Mouse (Mus musculus): ENCODE results near the gene Gm5089. TPM values are rescaled to one million over a fixed set of nuclear protein-coding genes. Genes with fewer than 3 reads are reported as not detected.

Gm5089 gene
- total and polyA plus RNA-seq, 3 experiments, result not detected

GRCm38 (mm10) chr14:122472647-122473046, 21.7 kb upstream of the Gm5089 start:
- TF ChIP-seq KAT2A (conservative IDR thresholded peaks at IDR 0.05; ENCODE audit: low read depth, low read length), result no peak
- TF ChIP-seq MAFK (IDR thresholded peaks at IDR 0.05; ENCODE audit: borderline replicate concordance, low read depth, low read length), result no peak
- TF ChIP-seq RCOR1 (IDR thresholded peaks at IDR 0.05; ENCODE audit: low read depth, low read length), result no peak
- TF ChIP-seq ZKSCAN1 (IDR thresholded peaks at IDR 0.05; ENCODE audit: low read depth, low read length), result no peak
- no peak for TF ChIP-seq SMC3 (IDR thresholded peaks at IDR 0.05; ENCODE audit: low read depth, low read length)
- TF ChIP-seq POLR2AphosphoS5 (IDR thresholded peaks at IDR 0.05; ENCODE audit: borderline replicate concordance, low read depth, low read length), result no peak
- no peak for TF ChIP-seq ZNF384 (IDR thresholded peaks at IDR 0.05; ENCODE audit: low read depth, low read length)
- TF ChIP-seq MEF2A (IDR thresholded peaks at IDR 0.05; ENCODE audit: extremely low read depth, insufficient replicate concordance, low read depth, low read length, poor library complexity, severe bottlenecking), result no peak
- TF ChIP-seq USF2 (IDR thresholded peaks at IDR 0.05; ENCODE audit: borderline replicate concordance in 1 of 2, insufficient read depth in 1 of 2, low read depth in 1 of 2, low read length in 2 of 2), result no peak
- no peak for TF ChIP-seq BHLHE40 (IDR thresholded peaks at IDR 0.05; ENCODE audit: borderline replicate concordance, low read depth, low read length)
- no peak for TF ChIP-seq TBP (IDR thresholded peaks at IDR 0.05; ENCODE audit: low read depth, low read length)
- H3K36me3 ChIP-seq (ENCODE audit: control insufficient read depth in 1 of 2, insufficient read depth in 2 of 2, low read length in 2 of 2), result no peaks in the 10 kb centered on the region
- H3K27me3 ChIP-seq (ENCODE audit: control insufficient read depth in 1 of 2, insufficient read depth in 2 of 2, low read length in 2 of 2), result no peaks in the 10 kb centered on the region
- no peaks in the 10 kb centered on the region for H3K4me1 ChIP-seq (ENCODE audit: control insufficient read depth in 1 of 2, insufficient read depth in 2 of 2, low read length in 2 of 2)
- no peaks in the 10 kb centered on the region for H3K9me3 ChIP-seq (replicated peaks; ENCODE audit: insufficient read depth, low read length)
- no peak overlapping the region for H3K9ac ChIP-seq (ENCODE audit: control insufficient read depth, low read depth, low read length, poor library complexity, severe bottlenecking)
- no peak overlapping the region for H3K4me3 ChIP-seq (ENCODE audit: control insufficient read depth in 1 of 2, insufficient read depth in 1 of 2, low read depth in 2 of 2, low read length in 2 of 2)
- no peaks in the 10 kb centered on the region for H3K79me2 ChIP-seq (ENCODE audit: control insufficient read depth, insufficient read depth, low read length, poor library complexity)
- DNase-seq (ENCODE audit: low read depth, low spot score), result no peak
- no peak overlapping the region for H3K27ac ChIP-seq (ENCODE audit: control insufficient read depth, low read depth, low read length)

- Histone ChIP-seq H3K79me2 (ENCODE audit: control insufficient read depth, insufficient read depth, low read length, poor library complexity) (no peaks in the 10 kb centered on the region), H3K27me3 (ENCODE audit: control insufficient read depth in 1 of 2, insufficient read depth in 2 of 2, low read length in 2 of 2) (no peaks in the 10 kb centered on the region), H3K4me1 (ENCODE audit: control insufficient read depth in 1 of 2, insufficient read depth in 2 of 2, low read length in 2 of 2) (no peaks in the 10 kb centered on the region), H3K27ac (ENCODE audit: control insufficient read depth, low read depth, low read length) (no peak overlapping the region), H3K9me3 (replicated peaks; ENCODE audit: insufficient read depth, low read length) (no peaks in the 10 kb centered on the region), H3K9ac (ENCODE audit: control insufficient read depth, low read depth, low read length, poor library complexity, severe bottlenecking) (no peak overlapping the region), H3K36me3 (ENCODE audit: control insufficient read depth in 1 of 2, insufficient read depth in 2 of 2, low read length in 2 of 2) (no peaks in the 10 kb centered on the region), H3K4me3 (ENCODE audit: control insufficient read depth in 1 of 2, insufficient read depth in 1 of 2, low read depth in 2 of 2, low read length in 2 of 2) (no peak overlapping the region)
- TF ChIP-seq POLR2AphosphoS2 (IDR thresholded peaks at IDR 0.05; ENCODE audit: low read length), result no peak
- no peak for TF ChIP-seq ELF1 (IDR thresholded peaks at IDR 0.05; ENCODE audit: low read depth, low read length)
- TF ChIP-seq KAT2A (conservative IDR thresholded peaks at IDR 0.05; ENCODE audit: low read depth, low read length), result no peak
- TF ChIP-seq BHLHE40 (IDR thresholded peaks at IDR 0.05; ENCODE audit: borderline replicate concordance, low read depth, low read length), result no peak
- TF ChIP-seq NELFE (IDR thresholded peaks at IDR 0.05; ENCODE audit: low read depth, low read length), result no peak
- no peak for TF ChIP-seq ZC3H11A (IDR thresholded peaks at IDR 0.05; ENCODE audit: low read depth, low read length)
- TF ChIP-seq TBP (IDR thresholded peaks at IDR 0.05; ENCODE audit: low read depth, low read length), result no peak
- TF ChIP-seq ZMIZ1 (IDR thresholded peaks at IDR 0.05; ENCODE audit: low read depth, low read length), result no peak
- TF ChIP-seq CHD1 (IDR thresholded peaks at IDR 0.05; ENCODE audit: low read depth, low read length), result no peak
- no peak for TF ChIP-seq MAX (IDR thresholded peaks at IDR 0.05; ENCODE audit: low read length)
- TF ChIP-seq EP300 (IDR thresholded peaks at IDR 0.05; ENCODE audit: low read depth in 1 of 2, low read length in 2 of 2), result no peak
- TF ChIP-seq USF2 (IDR thresholded peaks at IDR 0.05; ENCODE audit: borderline replicate concordance in 1 of 2, insufficient read depth in 1 of 2, low read depth in 1 of 2, low read length in 2 of 2), result no peak
- TF ChIP-seq RAD21 (IDR thresholded peaks at IDR 0.05; ENCODE audit: low read depth, low read length), result no peak
- TF ChIP-seq USF1 (IDR thresholded peaks at IDR 0.05; ENCODE audit: low read depth, low read length), result no peak
- no peak for TF ChIP-seq SIN3A (IDR thresholded peaks at IDR 0.05; ENCODE audit: low read length)
- no peak for TF ChIP-seq POLR2AphosphoS5 (IDR thresholded peaks at IDR 0.05; ENCODE audit: borderline replicate concordance, low read depth, low read length)
- TF ChIP-seq POLR2A (IDR thresholded peaks at IDR 0.05; ENCODE audit: control insufficient read depth in 1 of 2, insufficient read depth in 1 of 2, low read depth in 1 of 2, low read length in 2 of 2, poor library complexity in 1 of 2), result no peak
- no peak for TF ChIP-seq GATA1 (IDR thresholded peaks at IDR 0.05; ENCODE audit: low read depth, low read length)
- DNase-seq (ENCODE audit: low read depth, low spot score), result no peak
Measured at GRCm38 (mm10) chr14:122472161-122472560, 21.2 kb upstream of the Gm5089 start.
